Mouse (Mus musculus): ENCODE data around the gene Plekha3.

Gene Plekha3

DNA sequence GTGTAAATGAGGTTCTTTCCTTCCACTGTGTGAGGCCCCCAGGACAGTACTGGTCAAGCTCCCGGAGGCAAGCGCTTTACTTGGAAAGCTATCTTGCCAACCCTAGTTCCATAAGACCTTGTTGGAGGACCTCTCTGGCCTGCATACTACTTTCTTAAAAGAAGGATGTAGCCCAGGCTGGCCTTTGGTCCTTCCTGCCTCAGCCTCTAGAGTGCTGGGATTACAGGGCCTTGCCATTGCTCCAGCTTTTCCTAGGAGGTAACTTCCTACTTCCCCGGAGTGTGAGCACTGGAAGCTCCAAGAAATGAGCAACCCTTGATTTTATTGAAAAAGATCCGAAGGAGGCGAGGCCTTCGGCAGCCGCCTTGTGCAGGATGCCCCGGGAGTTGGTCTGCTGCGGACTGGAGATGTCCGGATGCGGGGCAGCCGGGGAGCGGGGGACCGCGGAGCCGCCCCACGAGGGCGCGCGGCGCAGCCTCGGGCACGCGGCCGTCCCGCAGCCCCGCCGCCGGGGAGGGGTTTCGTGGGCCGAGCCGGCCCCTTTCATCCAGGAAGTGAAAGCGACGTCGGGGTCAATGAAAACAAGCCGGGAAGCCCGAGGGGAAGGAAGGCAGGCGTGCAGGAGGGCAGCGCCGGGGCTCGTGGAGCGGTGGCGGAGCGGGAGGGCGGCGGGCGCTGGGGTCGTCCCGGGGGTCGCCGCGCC lies at the start of gene Plekha3:
Gene Plekha3, plus strand, starts transcription at position 557 of the 703 bp plus-strand sequence.
- DNase-seq (ENCODE audit: low spot score in 2 of 2), result peak; percentile 74 to 82

GRCm38 (mm10) chr2:76630293-76630692 lies 44.8 kb upstream of the Plekha3 start:
- no peak for DNase-seq (ENCODE audit: low spot score in 2 of 2)

GRCm38 (mm10) chr2:76631600-76631999 lies 43.5 kb upstream of the Plekha3 start:
- DNase-seq (ENCODE audit: low spot score in 2 of 2), result no peak

DNA sequence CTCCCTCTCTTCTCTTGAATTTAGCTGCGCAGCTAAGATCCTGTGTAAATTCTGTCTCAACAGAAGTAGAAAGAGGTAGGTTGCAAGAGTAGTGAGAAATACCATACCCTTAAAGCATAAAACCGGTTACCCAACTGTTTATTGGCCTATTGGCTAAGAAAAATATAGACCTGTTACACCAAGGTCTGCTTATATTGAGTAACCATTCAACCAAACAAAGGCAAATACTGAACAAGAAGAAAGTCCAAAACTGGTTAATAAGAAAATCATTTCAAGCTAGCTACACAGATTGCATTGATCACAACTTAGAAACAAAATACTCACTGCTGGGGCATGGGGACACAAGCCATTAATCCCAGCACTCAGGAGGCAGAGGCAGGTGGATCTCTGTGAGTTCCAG lies 35.4 kb upstream of the Plekha3 start:
- DNase-seq (ENCODE audit: low spot score in 2 of 2), result no peak

DNA sequence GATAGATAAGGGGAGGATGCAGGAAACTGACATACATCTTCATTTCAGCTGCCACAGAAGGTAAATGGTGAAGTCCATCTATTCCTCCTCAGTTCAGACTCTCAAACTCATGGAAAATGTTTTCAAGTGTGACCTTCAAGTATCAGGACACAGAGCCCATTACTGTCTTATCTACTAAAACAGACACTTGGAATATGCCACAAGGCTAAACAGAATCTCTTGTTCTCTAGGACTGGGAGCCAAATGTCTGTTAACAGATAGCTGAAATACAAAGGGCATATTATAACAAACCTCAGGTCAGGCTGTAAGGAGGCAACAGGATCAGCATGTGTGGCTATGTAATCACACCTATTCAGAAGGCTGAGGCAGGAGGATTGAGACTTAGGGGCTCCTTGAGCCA lies 31.3 kb upstream of the Plekha3 start:
- no peak for DNase-seq (ENCODE audit: low spot score in 2 of 2)

- DNase-seq (ENCODE audit: low spot score in 2 of 2), result no peak
Observed at GRCm38 (mm10) chr2:76647441-76647869, 27.6 kb upstream of the Plekha3 start.

DNA sequence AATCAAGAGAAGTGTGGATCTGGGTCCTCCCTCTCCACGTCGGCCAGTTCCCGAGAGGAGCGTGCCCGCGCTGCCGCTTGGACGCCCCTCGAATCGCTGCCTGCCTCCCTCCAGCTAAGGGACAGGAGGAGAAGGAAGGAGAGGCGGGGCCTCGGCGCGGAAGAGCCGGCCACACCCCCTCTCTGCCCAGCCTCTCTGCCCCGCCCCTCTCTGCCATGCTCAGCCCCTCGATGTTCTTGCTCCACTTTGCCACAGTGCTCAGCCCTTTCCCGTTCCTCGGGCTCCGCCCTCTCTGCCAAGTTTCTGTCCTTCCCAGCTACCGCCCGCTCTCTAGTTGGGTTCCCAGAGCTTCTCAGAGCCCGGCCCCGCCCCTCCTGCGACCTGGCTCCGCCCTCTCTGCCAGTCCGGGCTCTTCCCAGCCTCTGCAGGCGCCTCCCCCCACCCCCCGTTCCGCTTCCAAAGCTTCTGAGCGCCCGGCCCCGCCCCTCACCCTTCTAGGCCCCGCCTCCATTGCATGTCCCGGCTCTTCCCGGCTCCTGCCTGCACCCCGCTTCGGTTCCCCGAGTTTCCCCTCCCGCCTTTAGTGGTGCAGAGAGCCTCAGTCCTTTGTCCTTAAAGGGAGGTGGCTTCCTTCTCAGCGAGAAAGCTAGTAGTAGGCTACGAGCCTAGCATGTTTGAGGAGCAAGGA lies 27.1 kb upstream of the Plekha3 start, which contains the start of the genes Prkra and Pjvk:
Gene Prkra, minus strand, starts transcription at position 133 of the 688 bp plus-strand sequence.
Gene Pjvk, plus strand, starts transcription at position 594 of the 688 bp plus-strand sequence.
- peak; percentile 93 to 95 for DNase-seq (ENCODE audit: low spot score in 2 of 2)

DNA sequence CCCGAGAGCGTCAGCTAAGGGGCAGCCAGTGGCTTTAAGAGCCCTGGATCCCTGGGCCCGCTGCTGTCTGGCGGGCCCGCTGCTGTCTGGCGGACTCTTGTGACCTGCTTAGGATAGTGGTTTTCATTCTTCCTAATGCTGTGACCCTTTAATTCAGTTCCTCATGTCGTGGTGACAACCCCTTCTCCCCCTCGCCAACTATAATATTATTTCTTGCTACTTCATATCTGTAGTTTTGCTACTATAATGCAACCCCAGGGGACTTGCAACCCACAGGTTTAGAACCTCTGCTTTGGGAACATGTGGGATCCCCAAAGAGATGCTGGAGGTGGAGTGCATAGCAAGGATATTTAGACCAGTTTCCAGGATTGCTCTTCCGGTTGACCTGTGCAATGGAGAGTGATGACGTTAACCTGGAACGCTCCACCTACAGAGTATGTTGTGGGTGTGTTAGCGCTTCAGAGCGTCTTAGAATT lies 26.4 kb upstream of the Plekha3 start:
- DNase-seq (ENCODE audit: low spot score in 2 of 2), result no peak

DNA sequence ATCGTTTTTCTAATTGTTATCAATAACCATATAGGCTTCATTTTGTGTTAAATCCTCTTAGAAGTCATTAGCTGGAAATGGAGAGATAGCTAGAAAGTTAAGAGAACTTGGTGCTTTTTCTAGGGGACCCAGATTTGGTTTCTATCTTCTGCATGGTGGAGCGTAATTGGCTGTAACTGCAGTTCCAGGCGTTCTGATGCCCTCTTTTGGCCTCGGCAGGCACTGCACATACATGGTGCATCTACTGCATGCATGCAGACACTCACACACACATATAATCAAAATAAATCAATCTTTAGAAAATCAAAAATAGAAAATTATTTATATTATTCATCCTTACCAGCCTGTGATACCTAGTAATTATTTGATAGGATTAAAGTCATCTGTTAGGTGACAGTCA lies 22.0 kb upstream of the Plekha3 start:
- DNase-seq (ENCODE audit: low spot score in 2 of 2), result no peak

DNA sequence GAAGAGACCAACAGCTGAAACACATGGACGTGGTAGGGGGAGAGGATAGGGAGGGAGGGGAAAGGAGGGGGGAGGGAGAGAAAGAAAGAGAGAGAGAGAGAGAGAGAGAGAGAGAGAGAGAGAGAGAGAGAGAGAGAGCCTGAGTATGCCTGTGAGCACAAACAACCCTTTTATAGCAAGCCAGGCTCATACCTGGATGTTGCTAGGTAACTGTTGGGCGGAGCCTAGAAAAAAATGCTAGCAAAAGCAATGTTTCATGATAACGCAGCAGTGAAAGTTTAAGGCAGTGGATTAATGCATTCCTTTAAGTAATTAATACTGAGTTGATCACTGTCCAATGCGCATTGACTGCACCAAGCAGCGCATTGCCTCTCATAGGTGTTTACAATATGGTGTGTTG lies 20.4 kb upstream of the Plekha3 start:
- DNase-seq (ENCODE audit: low spot score in 2 of 2), result no peak

- DNase-seq (ENCODE audit: low spot score in 2 of 2), result no peak
Observed at GRCm38 (mm10) chr2:76655444-76655843, 19.6 kb upstream of the Plekha3 start.

DNA sequence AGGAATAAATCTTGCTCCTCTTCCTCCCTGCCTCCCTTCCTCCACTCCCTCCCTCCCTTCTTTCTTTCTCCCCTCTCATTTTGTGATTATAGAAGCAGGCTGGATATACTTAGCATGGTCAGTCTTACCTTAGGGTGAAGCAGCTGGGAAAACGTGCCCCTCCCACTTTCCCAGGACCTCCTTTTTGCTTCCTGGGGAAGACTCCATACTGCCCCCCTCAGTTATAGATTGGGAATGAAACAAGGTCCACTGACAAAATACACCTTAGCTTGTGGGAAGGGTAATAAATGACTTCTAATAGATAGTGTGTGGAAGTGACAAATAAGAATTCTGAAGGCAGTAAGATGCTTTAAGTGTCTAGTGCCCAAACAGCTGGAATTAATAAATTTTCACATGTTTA lies 19.1 kb upstream of the Plekha3 start:
- no peak for DNase-seq (ENCODE audit: low spot score in 2 of 2)

DNA sequence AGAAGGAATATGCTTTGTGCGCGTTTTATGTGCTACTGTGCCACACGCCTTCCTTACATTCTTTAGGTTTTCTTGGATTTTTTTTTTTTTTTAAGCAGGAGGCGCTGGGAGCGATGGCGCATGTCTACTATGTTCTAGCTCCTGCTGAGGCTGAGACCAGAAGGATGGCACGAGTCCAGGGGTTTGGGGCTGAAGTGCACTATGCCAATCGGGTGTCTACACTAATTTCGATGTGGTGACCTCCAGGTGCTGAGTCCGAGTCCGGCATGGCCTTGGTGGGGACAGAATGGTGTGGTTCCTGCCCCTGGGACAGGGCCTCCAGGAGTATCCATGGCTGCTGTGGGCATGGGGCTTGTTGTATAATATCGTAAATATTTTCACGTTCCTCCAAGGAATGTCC lies 16.5 kb upstream of the Plekha3 start:
- no peak for DNase-seq (ENCODE audit: low spot score in 2 of 2)

GRCm38 (mm10) chr2:76659419-76659818 lies 15.7 kb upstream of the Plekha3 start:
- no peak for DNase-seq (ENCODE audit: low spot score in 2 of 2)

DNA sequence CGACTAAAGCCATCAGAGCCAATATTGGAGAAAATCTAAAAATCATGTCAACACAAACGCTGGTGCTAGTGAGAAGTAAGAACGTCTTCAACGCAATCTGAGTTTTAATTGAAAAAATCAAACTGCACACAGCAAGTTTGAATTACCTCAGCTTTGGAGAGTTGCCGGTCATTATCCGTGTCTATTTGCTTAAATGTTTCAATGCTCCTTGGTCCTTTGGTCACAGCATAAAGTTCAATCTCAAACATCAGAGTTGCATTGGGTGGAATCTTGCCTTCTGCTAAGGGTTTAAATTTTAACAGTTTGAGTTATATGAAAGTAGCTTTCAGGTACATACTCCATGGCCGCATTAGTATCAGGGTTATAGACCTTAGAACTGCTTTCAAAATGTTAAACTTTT lies 9.6 kb upstream of the Plekha3 start:
- DNase-seq (ENCODE audit: low spot score in 2 of 2), result no peak

GRCm38 (mm10) chr2:76667200-76667599 lies 7.9 kb upstream of the Plekha3 start:
- DNase-seq (ENCODE audit: low spot score in 2 of 2), result no peak

GRCm38 (mm10) chr2:76671641-76672040 lies 3.4 kb upstream of the Plekha3 start:
- DNase-seq (ENCODE audit: low spot score in 2 of 2), result no peak

- DNase-seq (ENCODE audit: low spot score in 2 of 2), result no peak
Observed at GRCm38 (mm10) chr2:76672134-76672745, 2.8 kb upstream of the Plekha3 start.

DNA sequence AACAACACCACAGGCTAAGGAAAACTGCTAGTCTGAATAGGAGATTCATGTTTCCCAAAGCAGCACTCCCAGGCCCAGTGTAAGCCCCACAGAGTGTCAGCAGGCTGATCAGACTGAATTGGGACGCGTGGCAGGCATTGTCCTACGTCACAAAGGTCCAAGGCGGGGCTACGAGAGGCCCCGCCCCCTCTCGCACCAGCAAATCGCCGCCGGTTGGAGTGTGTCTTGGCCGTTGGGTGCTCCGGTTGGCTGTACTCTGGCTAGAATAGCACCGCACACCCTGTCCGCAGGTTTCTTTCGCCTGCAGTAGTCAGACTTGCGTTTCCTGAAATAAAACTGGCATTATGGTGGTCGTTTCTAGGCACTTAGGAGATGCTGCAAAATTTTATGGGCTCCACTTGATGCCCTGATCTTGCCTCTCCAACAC lies 2.1 kb upstream of the Plekha3 start, which contains the start of gene Fkbp7:
Gene Fkbp7, minus strand, starts transcription at position 151 of the 427 bp plus-strand sequence.
- DNase-seq (ENCODE audit: low spot score in 2 of 2), result peak; percentile 78 to 87

GRCm38 (mm10) chr2:76673472-76674081 lies 1.5 kb upstream of the Plekha3 start:
- no peak for DNase-seq (ENCODE audit: low spot score in 2 of 2)

DNA sequence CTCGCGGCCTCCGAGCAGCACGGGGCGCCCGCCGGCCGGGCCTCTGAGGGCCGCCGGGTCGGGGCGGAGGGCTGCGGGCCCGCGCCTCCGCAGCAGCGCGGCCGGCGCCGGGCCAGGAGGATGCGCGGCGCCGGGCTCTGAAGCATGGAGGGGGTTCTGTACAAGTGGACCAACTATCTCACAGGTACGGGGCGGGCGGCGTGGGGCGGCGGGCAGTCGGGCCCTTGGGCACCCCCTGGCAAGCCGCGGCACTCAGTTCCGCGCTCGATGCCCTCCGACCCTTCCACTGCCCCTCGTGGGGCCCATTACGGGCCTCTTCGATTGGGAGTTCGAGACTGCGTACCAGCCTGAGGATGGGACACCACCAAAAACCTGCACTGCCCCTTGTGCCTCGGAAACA lies 370 bp downstream of the Plekha3 start:
- DNase-seq (ENCODE audit: low spot score in 2 of 2), result no peak

GRCm38 (mm10) chr2:76675949-76676348 lies 868 bp downstream of the Plekha3 start:
- DNase-seq (ENCODE audit: low spot score in 2 of 2), result no peak
